Mouse (Mus musculus) spleen, adult 2 months (tissue): ENCODE results near the gene Ephb4. TPM values are rescaled to one million over a fixed set of nuclear protein-coding genes. Genes with fewer than 3 reads are reported as not detected.

Experiments used
- DNase-seq, 2 experiments: peaks; one replicate each; pipeline versions ENCODE4 v3.0.0 to v3.0.0-alpha.2; 2012 to 2021; ENCODE audit warnings: low spot score in 2 of 2, low read depth in 1 of 2
- H3K27ac ChIP-seq: fragments of 200-500 bp; 2 replicates; pipeline ENCODE4 v1.5.1; 2012; ENCODE audit warnings: low read length, inconsistent platforms; ENCODE audit not compliant: insufficient read depth
- H3K27me3 ChIP-seq: fragments of 200-500 bp; 2 replicates; pipeline ENCODE4 v1.6.1; 2012; ENCODE audit warnings: mild to moderate bottlenecking, moderate library complexity, low read length, inconsistent platforms; ENCODE audit not compliant: control insufficient read depth, insufficient read depth
- H3K36me3 ChIP-seq: fragments of 200-500 bp; 2 replicates; pipeline ENCODE4 v1.6.1; 2012; ENCODE audit warnings: mild to moderate bottlenecking, low read length, inconsistent platforms; ENCODE audit not compliant: control insufficient read depth, insufficient read depth
- H3K4me1 ChIP-seq: fragments of 200-500 bp; 2 replicates; pipeline ENCODE4 v1.6.1; 2011; ENCODE audit warnings: inconsistent platforms; ENCODE audit not compliant: control insufficient read depth, insufficient read depth, insufficient read length
- H3K4me3 ChIP-seq: fragments of 200-500 bp; 2 replicates; pipeline ENCODE4 v1.5.1; 2011; ENCODE audit warnings: mild to moderate bottlenecking, inconsistent platforms; ENCODE audit not compliant: insufficient read depth, insufficient read length; ENCODE audit errors: extremely low read depth
- CTCF ChIP-seq: fragments of 200-500 bp; IDR thresholded peaks from 2 replicates; pipeline ENCODE4 v1.5.1; 2011; ENCODE audit warnings: mild to moderate bottlenecking, inconsistent platforms; ENCODE audit not compliant: insufficient read depth, insufficient read length, insufficient replicate concordance; ENCODE audit errors: extremely low read depth
- POLR2A ChIP-seq: fragments of 200-500 bp; IDR thresholded peaks from 2 replicates; pipeline ENCODE4 v1.6.1; 2011; ENCODE audit warnings: low read depth, low read length, inconsistent platforms
- WGBS: fragments of 180-500 bp; shearing (Covaris S2); methylation state at CpG from one replicate; pipeline ENCODE4 v1.1.7; 2018; 5-methylcytosine and 5-hydroxymethylcytosine counted together
- polyA plus RNA-seq: library from polyadenylated mRNA; depleted of rRNA; stranded (reverse); fragments of >200 nt; gene quantifications from 2 replicates; pipeline ENCODE4 v1.2.3, GENCODE M21; 2012

Ephb4 gene
- polyA plus RNA-seq, 1 experiment: 13.5 TPM

DNA sequence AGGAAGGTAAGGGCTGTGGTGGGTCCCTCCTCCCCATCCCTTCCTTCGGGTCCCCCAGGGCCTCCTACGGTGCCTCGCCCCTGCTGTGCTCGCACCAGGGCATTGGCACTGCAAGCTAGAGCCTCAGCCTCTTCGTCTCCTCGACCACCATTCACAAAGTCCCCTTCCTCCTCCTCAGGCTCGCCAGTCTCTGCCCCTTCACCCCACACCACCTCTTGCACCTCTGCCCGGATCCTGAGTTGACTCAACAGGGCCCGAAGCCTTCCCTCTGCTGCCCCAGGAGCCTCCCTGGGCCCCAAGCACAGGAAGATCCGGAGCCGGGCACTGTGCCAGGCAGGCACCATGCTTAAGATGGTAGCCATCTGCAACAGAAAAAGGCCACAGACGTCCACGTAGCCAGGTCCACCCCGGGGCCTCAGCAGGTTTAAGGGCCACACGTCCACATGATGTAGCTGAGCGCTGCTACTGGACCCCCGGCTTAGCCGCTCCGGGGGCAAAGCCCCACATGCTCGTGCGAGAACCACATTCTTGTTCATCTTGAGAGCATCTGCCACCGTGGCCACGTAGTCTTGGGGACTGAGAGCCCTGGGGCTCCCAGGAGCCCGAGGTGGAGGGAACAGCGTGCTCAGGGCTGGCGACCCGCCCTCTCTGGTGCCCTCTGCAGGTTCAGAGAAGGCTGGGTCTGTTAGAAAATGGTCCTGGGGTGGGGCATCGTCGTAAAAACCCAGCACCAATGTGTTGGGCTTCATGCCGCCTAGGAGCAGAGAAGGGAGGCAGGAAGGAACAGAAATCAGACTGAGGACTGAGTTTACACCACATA is 34.6 kb upstream of the Ephb4 start:
- Histone ChIP-seq H3K27me3 (no peaks in the 10 kb centered on the region), H3K4me3 (no peak overlapping the region), H3K4me1 (no peaks in the 10 kb centered on the region), H3K36me3 (peaks cover 9% of the 10 kb centered on the region), H3K27ac (no peak overlapping the region)
- TF ChIP-seq POLR2A (no peak), CTCF (peak; percentile 41; the same call in 1 of the 2 replicates)
- no peak for DNase-seq
- WGBS: 60% methylated on average over 30 of the region's 30 CpGs

DNA sequence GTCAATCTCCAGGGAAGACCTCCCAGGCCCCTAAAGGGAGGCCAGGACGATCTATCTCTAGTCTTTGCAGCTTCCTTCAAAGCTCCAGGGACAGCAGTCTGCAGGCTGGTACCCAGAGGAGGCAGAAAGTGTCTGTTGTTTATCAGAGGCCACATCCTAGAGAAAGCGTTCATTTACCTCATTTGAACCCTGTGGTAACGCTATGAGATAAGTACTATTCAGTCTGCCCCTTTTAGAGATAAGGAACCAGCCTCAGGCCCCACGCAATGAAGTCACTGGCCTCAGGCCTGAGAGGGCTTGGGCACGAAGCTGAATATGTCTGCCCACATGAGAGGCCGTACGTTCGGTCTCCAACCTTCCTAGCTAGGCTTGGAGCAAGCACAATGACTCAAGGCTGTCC is 32.5 kb upstream of the Ephb4 start:
- WGBS: 83% methylated on average over 8 of the region's 8 CpGs
- peaks cover 12% of the 10 kb centered on the region for H3K36me3 ChIP-seq
- H3K27ac ChIP-seq: no peak overlapping the region

DNA sequence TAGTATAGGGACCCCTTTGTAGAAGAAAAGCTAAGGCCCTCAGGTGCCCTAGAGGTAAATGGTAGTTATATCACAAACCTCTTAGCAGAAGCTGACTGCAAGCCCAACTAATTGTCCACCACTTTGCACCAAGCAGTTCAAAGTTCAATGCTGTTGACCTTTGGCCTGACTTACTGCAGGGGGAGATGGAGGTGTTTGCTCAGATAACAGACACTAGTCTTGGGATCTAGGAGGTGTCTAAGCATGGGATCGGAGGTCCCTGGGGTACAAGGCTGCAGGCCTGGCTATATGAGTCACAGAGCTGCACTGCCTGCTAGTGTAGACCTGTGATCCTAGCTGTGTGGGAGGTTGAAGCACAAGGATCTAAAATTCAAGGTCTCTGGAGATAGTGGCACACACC is 31.3 kb upstream of the Ephb4 start:
- 93% methylated on average over 1 of the region's 1 CpGs for WGBS
- H3K27ac ChIP-seq: no peak overlapping the region

More for the DNA sequence above, 32.5 kb upstream of the Ephb4 start:
- TF ChIP-seq POLR2A (no peak), CTCF (no peak)
- H3K4me3 ChIP-seq: no peak overlapping the region
- no peak for DNase-seq
- no peaks in the 10 kb centered on the region for H3K27me3 ChIP-seq
- no peaks in the 10 kb centered on the region for H3K4me1 ChIP-seq

DNA sequence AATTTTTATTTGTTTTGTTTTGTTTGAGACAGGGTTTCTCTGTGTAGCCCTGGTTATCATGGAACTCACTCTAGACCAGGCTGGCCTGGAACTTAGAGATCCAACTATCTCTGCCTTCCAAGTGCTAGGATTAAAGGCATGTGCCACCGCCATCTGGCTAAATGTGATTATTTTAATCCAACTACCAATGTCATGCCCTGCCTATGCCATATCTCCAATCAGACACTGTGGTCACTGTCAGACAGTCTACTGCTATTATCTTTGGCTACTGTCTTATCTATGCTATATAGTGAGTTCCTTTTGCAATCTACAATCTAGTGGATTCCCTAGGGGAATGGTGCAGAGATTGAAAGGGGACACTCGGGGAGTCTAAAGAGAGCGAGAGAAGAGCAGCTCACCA is 28.9 kb upstream of the Ephb4 start:
- no peak overlapping the region for H3K4me3 ChIP-seq
- peaks cover 23% of the 10 kb centered on the region for H3K36me3 ChIP-seq
- 81% methylated on average over 3 of the region's 3 CpGs for WGBS

More for the DNA sequence above, 31.3 kb upstream of the Ephb4 start:
- Histone ChIP-seq H3K36me3 (peaks cover 18% of the 10 kb centered on the region), H3K4me1 (no peaks in the 10 kb centered on the region), H3K4me3 (no peak overlapping the region), H3K27me3 (no peaks in the 10 kb centered on the region)
- no peak for DNase-seq
- TF ChIP-seq CTCF (no peak), POLR2A (no peak)

DNA sequence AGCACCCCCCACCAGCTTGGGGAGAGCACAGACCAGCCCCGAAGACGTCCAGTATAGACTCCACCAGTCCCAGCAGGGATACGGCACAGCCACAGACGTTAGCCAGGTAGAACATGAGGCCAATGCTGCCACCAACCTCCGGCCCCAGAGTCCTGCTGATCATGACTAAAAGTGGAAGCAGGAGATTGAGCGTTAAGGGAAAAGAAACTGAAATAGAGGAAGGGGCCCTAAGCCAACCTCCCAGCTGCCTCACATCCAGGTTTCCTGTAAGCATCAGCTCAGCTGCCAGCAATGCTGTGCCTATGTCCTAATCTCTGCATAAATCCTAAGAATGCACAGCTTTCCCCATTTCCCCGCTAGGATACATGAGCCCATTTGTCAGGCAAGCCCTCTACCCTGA is 19.0 kb upstream of the Ephb4 start:
- Histone ChIP-seq H3K27me3 (no peaks in the 10 kb centered on the region), H3K36me3 (peaks cover 10% of the 10 kb centered on the region), H3K4me1 (peaks cover 5% of the 10 kb centered on the region; the same call in 1 of the 2 replicates), H3K4me3 (no peak overlapping the region), H3K27ac (no peak overlapping the region)
- no peak for TF ChIP-seq POLR2A
- no peak for TF ChIP-seq CTCF
- WGBS: 75% methylated on average over 7 of the region's 7 CpGs
- DNase-seq: no peak

More for the DNA sequence above, 28.9 kb upstream of the Ephb4 start:
- Histone ChIP-seq H3K27me3 (no peaks in the 10 kb centered on the region), H3K27ac (no peak overlapping the region), H3K4me1 (no peaks in the 10 kb centered on the region)
- DNase-seq: no peak
- TF ChIP-seq POLR2A: no peak
- no peak for TF ChIP-seq CTCF

DNA sequence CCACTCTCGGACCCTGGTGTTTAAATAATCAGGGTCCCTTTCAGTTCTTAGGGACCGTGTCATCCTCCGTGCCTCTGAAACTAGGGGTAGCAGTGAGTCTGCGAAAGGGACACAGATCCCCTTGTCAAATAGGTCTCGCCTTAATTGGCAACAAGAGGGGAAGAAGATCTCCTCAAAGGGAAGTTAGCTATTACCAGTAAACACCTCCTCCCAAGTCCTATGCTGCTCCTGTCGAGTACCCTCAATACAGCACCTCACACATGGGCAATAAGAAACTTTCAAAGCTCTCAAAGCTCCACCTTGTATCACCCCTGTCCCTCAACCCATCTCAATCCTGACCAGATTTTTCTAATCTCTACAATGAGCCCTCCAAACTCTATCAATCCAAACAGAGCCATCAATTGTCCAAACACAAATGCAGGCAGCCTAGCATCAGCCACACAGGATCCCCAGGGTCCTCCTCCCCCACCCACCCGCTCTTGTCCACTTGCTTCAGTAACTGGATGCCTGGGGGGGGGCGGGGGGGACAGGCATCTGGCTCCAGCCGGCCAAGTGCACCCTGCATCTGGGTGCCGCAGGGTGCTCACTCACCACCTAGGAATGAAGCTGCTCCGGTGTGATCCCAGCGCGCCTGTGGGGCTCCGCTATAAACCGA is 16.9 kb upstream of the Ephb4 start:
- 0 out of 2 replicates have a peak, but pooled peaks cover 1% of the 10 kb centered on the region for H3K36me3 ChIP-seq
- TF ChIP-seq POLR2A: no peak
- no peak for TF ChIP-seq CTCF
- 8% methylated on average over 15 of the region's 15 CpGs for WGBS
- H3K4me1 ChIP-seq: peaks cover 5% of the 10 kb centered on the region; the same call in 1 of the 2 replicates
- no peaks in the 10 kb centered on the region for H3K27me3 ChIP-seq
- no peak overlapping the region for H3K27ac ChIP-seq
- DNase-seq: no peak
- H3K4me3 ChIP-seq: peak overlapping the region; percentile 88
